Comparison of ENCODE assay signal across 12 mouse cellular contexts in genomic region chr11:97003170-97003569, GRCm38 (mm10). TPM values are rescaled to one million over a fixed set of nuclear protein-coding genes. Genes with fewer than 3 reads are reported as not detected.
"Had no signal": no experiment of that assay in that cellular context is flagged by ENCODE, and none has a peak within 500 bp of the region (broad histone marks: within the 10 kb centered on the region; RNA-seq: fewer than 3 reads in every experiment).

No protein-coding gene starts in this region.

- H3K4me3 ChIP-seq: limb, embryonic 15.5 days; liver, embryonic 12.5 days; megakaryocyte, embryonic 14.5 days; midbrain, embryonic 12.5 days had no signal

- DNase-seq: kidney, postnatal 25 days; lung, embryonic 14.5 days; lung, postnatal 10 days; lung, postnatal 4 days; right cerebral cortex, adult 18-20 months; right cerebral cortex, postnatal 25 days; thymus, postnatal 36 days had no signal

- H3K36me3 ChIP-seq: limb, embryonic 15.5 days; liver, embryonic 12.5 days; midbrain, embryonic 12.5 days had no signal

- H3K4me2 ChIP-seq: limb, embryonic 15.5 days; liver, embryonic 12.5 days; lung, embryonic 14.5 days; midbrain, embryonic 12.5 days had no signal

- H3K9ac ChIP-seq: limb, embryonic 15.5 days; liver, embryonic 12.5 days; lung, embryonic 14.5 days; midbrain, embryonic 12.5 days had no signal

- H3K4me1 ChIP-seq: limb, embryonic 15.5 days had no signal

- ATAC-seq: liver, embryonic 12.5 days had no signal

- H3K9me3 ChIP-seq: limb, embryonic 15.5 days; liver, embryonic 12.5 days; megakaryocyte, embryonic 14.5 days; midbrain, embryonic 12.5 days had no signal

- H3K27ac ChIP-seq: limb, embryonic 15.5 days; liver, embryonic 12.5 days; midbrain, embryonic 12.5 days had no signal

RNA-seq across cellular contexts. Expression of gene Sp6, which starts 10.0 kb away (rescaled TPM):
- polyA plus RNA-seq: liver, embryonic 16.5 days had no signal
